Mouse (Mus musculus): ENCODE data around the gene Wfdc6b.

DNA sequence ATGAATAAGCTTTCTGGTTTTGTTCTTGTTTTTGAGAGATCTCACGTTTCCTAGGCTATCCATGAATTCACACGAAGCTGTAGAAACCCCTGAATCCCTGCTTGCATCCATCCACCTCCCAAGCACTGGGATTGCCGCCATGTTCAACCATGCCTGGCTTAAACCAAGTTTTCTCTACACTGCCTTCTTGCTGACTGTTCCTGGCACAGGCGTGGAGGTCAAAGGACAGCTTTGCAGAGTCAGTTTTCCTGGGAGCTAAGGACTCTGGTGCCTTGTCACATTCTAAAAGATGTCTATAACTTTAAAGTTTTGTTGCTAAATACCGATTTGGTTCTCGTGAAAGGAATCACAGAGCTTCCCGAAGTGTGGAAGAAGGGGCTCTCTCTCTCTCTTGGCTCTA is 51.5 kb downstream of the Wfdc6b start:
- no peak for TF ChIP-seq POLR2A (IDR thresholded peaks at IDR 0.05; ENCODE audit: low read depth, low read length)
- TF ChIP-seq CTCF (conservative IDR thresholded peaks at IDR 0.05; ENCODE audit: insufficient read depth, insufficient read length, low read depth, low read length): no peak

Data from kidney, adult 2 months (tissue).